Mouse (Mus musculus) layer of hippocampus, postnatal 14 days (tissue): ENCODE data around the gene Surf1. TPM values are rescaled to one million over a fixed set of nuclear protein-coding genes. Genes with fewer than 3 reads are reported as not detected.

ENCODE experiments used
- DNase-seq, 2 experiments: peaks; one replicate each; pipeline ENCODE4 v3.0.0; 2021 to 2022; ENCODE audit warnings: low spot score in 2 of 2, mixed read lengths in 1 of 2
- total RNA-seq, 2 experiments: library from RNA; stranded (reverse); gene quantifications; 2 replicates each; pipeline ENCODE4 v1.2.3; 2021

Surf1 gene
- total RNA-seq, 2 experiments from 2014 or later = 87.5 to 90.6 TPM

- DNase-seq = peak in 1 of 2 experiments; percentile 79
Observed at GRCm38 (mm10) chr2:26930390-26930789, 14.1 kb upstream of the Surf1 start.

GRCm38 (mm10) chr2:26927745-26928476, 11.6 kb upstream of the Surf1 start:
- DNase-seq = no peak

GRCm38 (mm10) chr2:26921784-26922183, 5.5 kb upstream of the Surf1 start:
- no peak for DNase-seq

- no peak for DNase-seq
Observed at GRCm38 (mm10) chr2:26920190-26920855, 4.0 kb upstream of the Surf1 start.

GRCm38 (mm10) chr2:26919684-26920083, 3.4 kb upstream of the Surf1 start:
- no peak for DNase-seq

- DNase-seq = no peak
Observed at GRCm38 (mm10) chr2:26916738-26917137, 408 bp upstream of the Surf1 start.

GRCm38 (mm10) chr2:26914148-26914941, 2.0 kb downstream of the Surf1 start:
- DNase-seq = no peak

GRCm38 (mm10) chr2:26913416-26914147, 2.7 kb downstream of the Surf1 start:
- no peak for DNase-seq

GRCm38 (mm10) chr2:26912253-26912770, 4.0 kb downstream of the Surf1 start:
- DNase-seq = no peak

- peak in 1 of 2 experiments; percentile 69 for DNase-seq
Observed at GRCm38 (mm10) chr2:26910994-26911765, 5.2 kb downstream of the Surf1 start.

GRCm38 (mm10) chr2:26910124-26910993, 6.0 kb downstream of the Surf1 start, which contains the start of the genes Med22 and Rpl7a:
TSS of gene Med22 (minus strand) at chr2:26910677.
TSS of gene Rpl7a (plus strand) at chr2:26910764.
- peak; percentile 100 for DNase-seq

GRCm38 (mm10) chr2:26909387-26909784, 6.9 kb downstream of the Surf1 start:
- DNase-seq = no peak

GRCm38 (mm10) chr2:26908710-26909386, 7.5 kb downstream of the Surf1 start:
- no peak for DNase-seq

GRCm38 (mm10) chr2:26907109-26907508, 9.2 kb downstream of the Surf1 start:
- no peak for DNase-seq

GRCm38 (mm10) chr2:26906431-26906830, 9.9 kb downstream of the Surf1 start:
- no peak for DNase-seq

GRCm38 (mm10) chr2:26905936-26906335, 10.4 kb downstream of the Surf1 start:
- DNase-seq = no peak

- no peak for DNase-seq
Observed at GRCm38 (mm10) chr2:26903311-26903710, 13.0 kb downstream of the Surf1 start.

- peak; percentile 88 to 97 for DNase-seq
Observed at GRCm38 (mm10) chr2:26902467-26903220, 13.7 kb downstream of the Surf1 start, which contains the start of gene Surf6. TSS of gene Surf6 (minus strand) at chr2:26902879.
